In genomic region chr2:31150762-31151161, GRCm38 (mm10) we compare ENCODE assay signal across 12 mouse cellular contexts. TPM values are rescaled to one million over a fixed set of nuclear protein-coding genes. Genes with fewer than 3 reads are reported as not detected.
DNase-seq lines count a peak whose midpoint lies in the region; ATAC-seq lines count a peak whose summit lies in the region.
"Had no signal": no experiment of that assay in that cellular context is flagged by ENCODE, and none has a peak within 500 bp of the region (broad histone marks: within the 10 kb centered on the region; RNA-seq: fewer than 3 reads in every experiment).

No protein-coding gene starts in this region.

- peaks cover 38% of the 10 kb centered on the region for H3K36me3 ChIP-seq in forebrain, embryonic 13.5 days (ENCODE audit: poor library complexity, severe bottlenecking)
- H3K36me3 ChIP-seq in forebrain, embryonic 10.5 days (replicated peaks), result peaks cover 34% of the 10 kb centered on the region
- H3K36me3 ChIP-seq in midbrain, embryonic 12.5 days, result peaks cover 23% of the 10 kb centered on the region
- H3K36me3 ChIP-seq in midbrain, embryonic 10.5 days, result peaks cover 37% of the 10 kb centered on the region
- H3K36me3 ChIP-seq: intestine, embryonic 15.5 days had no signal

- no peaks in the 10 kb centered on the region for H3K9me3 ChIP-seq in forebrain, embryonic 13.5 days (replicated peaks)
- H3K9me3 ChIP-seq in forebrain, embryonic 10.5 days, result no peaks in the 10 kb centered on the region
- H3K9me3 ChIP-seq in midbrain, embryonic 12.5 days, result no peaks in the 10 kb centered on the region
- H3K9me3 ChIP-seq in midbrain, embryonic 10.5 days (replicated peaks), result no peaks in the 10 kb centered on the region
- H3K9me3 ChIP-seq: intestine, embryonic 15.5 days; liver, embryonic 15.5 days had no signal

- no peak overlapping the region for H3K27ac ChIP-seq in forebrain, embryonic 13.5 days
- H3K27ac ChIP-seq in forebrain, embryonic 10.5 days, result no peak overlapping the region
- H3K27ac ChIP-seq in midbrain, embryonic 12.5 days (replicated peaks), result no peak overlapping the region
- H3K27ac ChIP-seq in midbrain, embryonic 10.5 days (replicated peaks), result no peak overlapping the region
- H3K27ac ChIP-seq: intestine, embryonic 15.5 days; liver, embryonic 15.5 days had no signal

- H3K4me1 ChIP-seq in forebrain, embryonic 13.5 days, result peaks cover 29% of the 10 kb centered on the region
- H3K4me1 ChIP-seq in forebrain, embryonic 10.5 days, result peaks cover 29% of the 10 kb centered on the region
- peaks cover 19% of the 10 kb centered on the region for H3K4me1 ChIP-seq in midbrain, embryonic 12.5 days
- H3K4me1 ChIP-seq in midbrain, embryonic 10.5 days, result peaks cover 25% of the 10 kb centered on the region

- no peaks in the 10 kb centered on the region for H3K27me3 ChIP-seq in forebrain, embryonic 13.5 days
- no peaks in the 10 kb centered on the region for H3K27me3 ChIP-seq in forebrain, embryonic 10.5 days (ENCODE audit: poor library complexity, severe bottlenecking)
- H3K27me3 ChIP-seq in midbrain, embryonic 12.5 days, result no peaks in the 10 kb centered on the region
- no peaks in the 10 kb centered on the region for H3K27me3 ChIP-seq in midbrain, embryonic 10.5 days (ENCODE audit: low read depth, poor library complexity, severe bottlenecking)
- H3K27me3 ChIP-seq: intestine, embryonic 15.5 days; liver, embryonic 15.5 days had no signal

- 0 out of 2 replicates have a peak overlapping the region, but pooled peaks have one; percentile 70 for H3K4me2 ChIP-seq in forebrain, embryonic 13.5 days
- H3K4me2 ChIP-seq in midbrain, embryonic 12.5 days (replicated peaks), result peak overlapping the region; percentile 80; the same call in 1 of the 2 replicates

- H3K9ac ChIP-seq in forebrain, embryonic 13.5 days, result no peak overlapping the region
- H3K9ac ChIP-seq in midbrain, embryonic 12.5 days (replicated peaks), result no peak overlapping the region
- H3K9ac ChIP-seq: liver, embryonic 15.5 days had no signal

- no peak for DNase-seq in forebrain, embryonic 10.5 days (ENCODE audit: extremely low spot score, low spot score)
- no peak for DNase-seq in midbrain, embryonic 10.5 days (ENCODE audit: low spot score)
- DNase-seq in T-cell, adult 2 months (ENCODE audit: low spot score), result peak; percentile 42
- peak; percentile 70 for DNase-seq in naive thymus-derived CD4-positive, alpha-beta T cell, adult 2 months (ENCODE audit: low read depth)
- DNase-seq in frontal cortex, postnatal 36 days (ENCODE audit: low spot score in 2 of 2), result no peak
- DNase-seq in cerebellum, postnatal 4 days (ENCODE audit: low spot score in 2 of 2), result no peak
- DNase-seq: cerebellum, adult 9-11 months; gastrocnemius, postnatal 25 days had no signal

- no peak for ATAC-seq in forebrain, embryonic 13.5 days
- ATAC-seq in midbrain, embryonic 12.5 days (ENCODE audit: low FRiP score, low read depth), result no peak
- ATAC-seq: intestine, embryonic 15.5 days had no signal

- H3K4me3 ChIP-seq in forebrain, embryonic 13.5 days, result no peak overlapping the region
- H3K4me3 ChIP-seq in forebrain, embryonic 10.5 days, result no peak overlapping the region
- H3K4me3 ChIP-seq in midbrain, embryonic 12.5 days, result no peak overlapping the region
- H3K4me3 ChIP-seq in midbrain, embryonic 10.5 days, result no peak overlapping the region

RNA-seq across cellular contexts. Expression of gene Gpr107, which starts 1.4 kb away (rescaled TPM):
- 28.6 and 34.3 TPM in 2 replicates for polyA plus RNA-seq in forebrain, embryonic 13.5 days (2015; fragmentation: Nextera tagmentation; extraction: Ambion mirVana)
- 28.7 and 32.8 TPM in 2 replicates for polyA plus RNA-seq in forebrain, embryonic 10.5 days (2016; fragmentation: Nextera tagmentation; extraction: Ambion mirVana)
- 41.7 and 43.7 TPM in 2 replicates for polyA plus RNA-seq in midbrain, embryonic 12.5 days (2016; fragmentation: Nextera tagmentation; extraction: Ambion mirVana)
- polyA plus RNA-seq in midbrain, embryonic 10.5 days (2016; fragmentation: Nextera tagmentation; extraction: Ambion mirVana), result 33.8 and 39.0 TPM in 2 replicates

RNA-seq across cellular contexts. Expression of gene Fnbp1, which starts 9.0 kb away (rescaled TPM):
- polyA plus RNA-seq in forebrain, embryonic 13.5 days (2015; fragmentation: Nextera tagmentation; extraction: Ambion mirVana), result 12.5 and 12.7 TPM in 2 replicates
- polyA plus RNA-seq in forebrain, embryonic 10.5 days (2016; fragmentation: Nextera tagmentation; extraction: Ambion mirVana), result 12.5 and 13.3 TPM in 2 replicates
- polyA plus RNA-seq in midbrain, embryonic 12.5 days (2016; fragmentation: Nextera tagmentation; extraction: Ambion mirVana), result 12.8 and 13.1 TPM in 2 replicates
- polyA plus RNA-seq in midbrain, embryonic 10.5 days (2016; fragmentation: Nextera tagmentation; extraction: Ambion mirVana), result 11.8 and 14.3 TPM in 2 replicates

Comparison
In these comparisons a context has a peak if more than half of its experiments do, and no peak if none do; other contexts are left out.
1. DNase-seq: peak in T-cell, adult 2 months (single experiment) and naive thymus-derived CD4-positive, alpha-beta T cell, adult 2 months (single experiment); none in forebrain, embryonic 10.5 days (single experiment), midbrain, embryonic 10.5 days (single experiment), frontal cortex, postnatal 36 days (0 of 2) and cerebellum, postnatal 4 days (0 of 2).